Mouse (Mus musculus) embryonic fibroblast, embryonic 13.5 days (primary cell): Measurements from ENCODE around the gene Pip4k2c.

ENCODE experiments used
- CTCF ChIP-seq: IDR thresholded peaks from 2 replicates; pipeline ENCODE4 v1.5.1; 2011; ENCODE audit warnings: mild to moderate bottlenecking, control low read depth, low read length, moderate library complexity, borderline replicate concordance; ENCODE audit not compliant: insufficient read depth
- POLR2A ChIP-seq: IDR thresholded peaks from 2 replicates; pipeline ENCODE4 v1.6.1; 2011; ENCODE audit warnings: low read depth, mild to moderate bottlenecking, control low read depth, low read length, moderate library complexity

DNA sequence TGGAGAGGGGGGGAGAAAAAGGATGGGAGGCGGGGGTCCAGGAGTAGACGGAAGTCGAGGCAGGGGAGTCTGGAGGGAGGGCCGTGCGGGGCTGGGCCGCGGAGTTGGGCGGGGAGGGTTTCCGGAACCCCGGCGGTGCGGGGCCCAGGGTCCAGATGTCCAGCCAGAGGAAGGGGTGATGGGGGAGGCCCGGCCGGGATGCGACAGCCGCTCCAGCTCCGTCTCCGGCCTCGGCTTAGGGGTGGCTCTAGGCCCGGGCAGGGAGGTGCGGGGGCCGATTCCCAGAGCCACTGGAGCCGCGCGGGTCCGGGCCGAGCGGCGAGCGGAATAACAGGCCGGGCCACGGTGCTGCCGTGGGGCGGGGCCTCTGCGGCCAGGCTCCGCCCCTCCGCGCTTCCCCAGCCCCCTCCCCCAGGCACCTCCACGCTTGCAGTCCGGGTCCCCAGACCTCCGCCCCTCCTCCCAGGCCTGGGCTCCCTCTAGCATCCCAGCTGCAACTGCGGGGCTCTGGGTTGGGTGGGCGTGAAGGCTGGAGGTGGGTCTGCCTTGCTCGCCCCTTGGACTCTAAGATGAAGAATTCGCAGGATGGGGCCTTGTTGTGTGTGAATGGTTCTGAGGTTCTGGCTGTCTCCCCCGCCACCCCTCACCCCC lies 22.8 kb downstream of the Pip4k2c start:
- no peak for TF ChIP-seq CTCF
- peak; percentile 66 for TF ChIP-seq POLR2A
